Mouse (Mus musculus) embryo, embryonic 9.5 days (tissue): ENCODE results near the gene Pdzrn4.

Source experiments
- DNase-seq: peaks from one replicate; pipeline ENCODE4 v3.0.0-alpha.2; 2017; ENCODE audit errors: extremely low spot score

The Pdzrn4 gene

GRCm38 (mm10) chr15:92704146-92704545 lies 307.5 kb downstream of the Pdzrn4 start:
- no peak for DNase-seq

GRCm38 (mm10) chr15:92738676-92739075 lies 342.0 kb downstream of the Pdzrn4 start:
- no peak for DNase-seq

GRCm38 (mm10) chr15:92739887-92740286 lies 343.2 kb downstream of the Pdzrn4 start:
- no peak for DNase-seq

GRCm38 (mm10) chr15:92743624-92744023 lies 346.9 kb downstream of the Pdzrn4 start:
- no peak for DNase-seq

GRCm38 (mm10) chr15:92746081-92746480 lies 349.4 kb downstream of the Pdzrn4 start:
- DNase-seq = no peak

GRCm38 (mm10) chr15:92752167-92752566 lies 355.5 kb downstream of the Pdzrn4 start:
- no peak for DNase-seq

- no peak for DNase-seq
Observed at GRCm38 (mm10) chr15:92752578-92752977, 355.9 kb downstream of the Pdzrn4 start.

- DNase-seq = no peak
Observed at GRCm38 (mm10) chr15:92757085-92757903, 360.6 kb downstream of the Pdzrn4 start.

GRCm38 (mm10) chr15:92759001-92759400 lies 362.3 kb downstream of the Pdzrn4 start:
- no peak for DNase-seq

- DNase-seq = no peak
Observed at GRCm38 (mm10) chr15:92763303-92763702, 366.6 kb downstream of the Pdzrn4 start.

GRCm38 (mm10) chr15:92769535-92769934 lies 372.9 kb downstream of the Pdzrn4 start:
- no peak for DNase-seq

- no peak for DNase-seq
Observed at GRCm38 (mm10) chr15:92788036-92788435, 391.4 kb downstream of the Pdzrn4 start.

- no peak for DNase-seq
Observed at GRCm38 (mm10) chr15:92794275-92794674, 397.6 kb downstream of the Pdzrn4 start.

GRCm38 (mm10) chr15:92805934-92806333 lies 409.3 kb downstream of the Pdzrn4 start:
- no peak for DNase-seq

- no peak for DNase-seq
Observed at GRCm38 (mm10) chr15:92806352-92806751, 409.7 kb downstream of the Pdzrn4 start.
